Mouse (Mus musculus): ENCODE measurements around the gene Bckdha. TPM values are rescaled to one million over a fixed set of nuclear protein-coding genes. Genes with fewer than 3 reads are reported as not detected.

Gene Bckdha
- polyA plus RNA-seq, 1 experiment, result 39.7 TPM

DNA sequence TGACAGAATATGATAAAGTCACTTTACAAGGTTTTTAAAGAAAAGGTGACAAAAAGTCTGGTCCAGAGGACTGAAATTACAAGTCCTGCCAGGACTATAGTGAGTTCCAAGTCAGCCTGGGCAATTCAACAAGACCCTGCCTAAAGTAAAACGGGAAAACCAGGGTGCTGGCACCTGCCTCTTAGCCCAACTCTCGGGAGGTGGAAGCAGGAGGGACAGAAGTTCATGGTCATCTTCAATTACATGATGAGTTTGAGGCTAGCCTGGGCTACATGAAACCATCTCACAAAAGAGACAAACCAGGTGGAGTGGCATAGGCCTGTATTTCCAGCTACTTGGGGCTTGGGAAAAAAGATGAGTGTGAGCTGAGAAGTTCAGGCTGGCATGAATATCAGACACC lies 12.9 kb upstream of the Bckdha start:
- Histone ChIP-seq H3K36me3 (replicated peaks; ENCODE audit: low read length) (peaks cover 54% of the 10 kb centered on the region), H3K4me1 (peaks cover 36% of the 10 kb centered on the region), H3K4me3 (replicated peaks) (no peak overlapping the region), H3K27me3 (replicated peaks) (peaks cover 6% of the 10 kb centered on the region), H3K9me3 (peaks cover 4% of the 10 kb centered on the region; the same call in 1 of the 2 replicates)
- TF ChIP-seq FLI1 (IDR thresholded peaks at IDR 0.05; ENCODE audit: low read length), result no peak
- TF ChIP-seq GATA1 (IDR thresholded peaks at IDR 0.05; ENCODE audit: borderline replicate concordance, low read length), result no peak

DNA sequence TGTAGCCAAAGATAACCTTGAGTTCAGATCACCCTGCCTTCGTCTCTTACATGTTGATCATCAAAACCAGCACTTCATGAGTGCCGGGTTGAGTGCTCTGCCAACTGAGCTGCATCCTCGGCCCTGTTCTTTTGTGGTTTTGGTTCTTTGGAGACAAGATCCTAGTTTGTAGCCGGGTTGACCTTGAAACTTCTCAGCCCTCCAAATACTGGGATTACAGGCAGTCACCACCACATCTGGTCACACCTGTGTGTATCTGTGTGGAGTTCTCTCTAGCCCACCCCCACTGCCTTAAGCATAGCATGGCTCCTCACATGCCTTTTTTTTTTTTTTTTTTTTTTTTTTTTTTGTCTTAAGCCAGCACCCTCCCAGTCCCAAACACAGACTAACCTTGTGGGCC lies 11.3 kb upstream of the Bckdha start:
- Histone ChIP-seq H3K4me1 (peaks cover 32% of the 10 kb centered on the region), H3K9me3 (peaks cover 4% of the 10 kb centered on the region; the same call in 1 of the 2 replicates), H3K27me3 (replicated peaks) (peaks cover 6% of the 10 kb centered on the region), H3K36me3 (replicated peaks; ENCODE audit: low read length) (peaks cover 70% of the 10 kb centered on the region), H3K4me3 (replicated peaks) (no peak overlapping the region)
- TF ChIP-seq FLI1 (IDR thresholded peaks at IDR 0.05; ENCODE audit: low read length), result no peak
- TF ChIP-seq GATA1 (IDR thresholded peaks at IDR 0.05; ENCODE audit: borderline replicate concordance, low read length), result no peak

DNA sequence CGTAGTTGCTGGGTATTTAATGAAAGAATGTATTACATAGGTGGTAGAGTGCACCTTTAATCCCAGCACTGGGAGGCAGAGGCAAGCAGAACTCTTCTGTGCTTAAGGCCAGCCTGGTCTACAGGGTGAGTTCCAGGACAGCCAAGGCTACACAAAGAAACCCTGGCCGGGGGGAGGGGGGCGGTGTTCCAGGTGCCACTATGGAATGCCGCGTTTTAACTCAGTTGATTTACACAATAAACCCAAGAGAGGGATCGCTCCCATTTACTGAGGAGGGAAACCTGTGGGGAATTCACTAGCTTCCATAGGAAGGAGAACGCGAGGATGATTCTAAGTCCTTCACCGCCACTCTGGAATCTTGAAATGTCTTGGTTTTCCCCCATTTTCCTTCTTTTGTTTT lies 10.8 kb upstream of the Bckdha start:
- Histone ChIP-seq H3K36me3 (replicated peaks; ENCODE audit: low read length) (peaks cover 75% of the 10 kb centered on the region), H3K4me1 (peaks cover 32% of the 10 kb centered on the region), H3K4me3 (replicated peaks) (no peak overlapping the region), H3K9me3 (peaks cover 4% of the 10 kb centered on the region; the same call in 1 of the 2 replicates), H3K27me3 (replicated peaks) (peaks cover 5% of the 10 kb centered on the region)
- TF ChIP-seq GATA1 (IDR thresholded peaks at IDR 0.05; ENCODE audit: borderline replicate concordance, low read length) (no peak), FLI1 (IDR thresholded peaks at IDR 0.05; ENCODE audit: low read length) (no peak)

DNA sequence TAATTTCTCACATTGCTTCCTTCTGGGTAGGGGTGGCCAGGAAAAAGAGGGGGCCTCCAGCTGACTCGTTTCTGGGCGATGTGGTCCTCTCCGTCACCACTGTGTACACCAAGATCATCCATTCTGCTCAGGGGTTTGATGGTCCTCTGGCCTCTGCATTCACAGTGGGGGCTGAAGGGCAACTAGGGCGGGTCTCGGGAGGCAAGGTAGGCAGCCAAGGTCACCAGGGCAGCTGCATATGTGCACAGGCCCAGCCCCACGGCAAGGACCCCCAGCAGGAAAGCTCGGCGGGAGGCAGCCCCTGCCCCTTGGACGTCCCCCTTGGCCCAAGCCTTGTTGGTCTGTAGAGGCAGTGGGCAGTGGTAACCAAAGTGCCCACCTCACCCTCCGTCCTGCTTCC lies 10.4 kb upstream of the Bckdha start:
- TF ChIP-seq GATA1 (IDR thresholded peaks at IDR 0.05; ENCODE audit: borderline replicate concordance, low read length) (no peak), FLI1 (IDR thresholded peaks at IDR 0.05; ENCODE audit: low read length) (no peak)
- H3K9me3 ChIP-seq, result peaks cover 4% of the 10 kb centered on the region; the same call in 1 of the 2 replicates
- peaks cover under 1% of the 10 kb centered on the region for H3K27me3 ChIP-seq (replicated peaks)
- no peak overlapping the region for H3K4me3 ChIP-seq (replicated peaks)
- peaks cover 32% of the 10 kb centered on the region for H3K4me1 ChIP-seq
- peaks cover 80% of the 10 kb centered on the region for H3K36me3 ChIP-seq (replicated peaks; ENCODE audit: low read length)

DNA sequence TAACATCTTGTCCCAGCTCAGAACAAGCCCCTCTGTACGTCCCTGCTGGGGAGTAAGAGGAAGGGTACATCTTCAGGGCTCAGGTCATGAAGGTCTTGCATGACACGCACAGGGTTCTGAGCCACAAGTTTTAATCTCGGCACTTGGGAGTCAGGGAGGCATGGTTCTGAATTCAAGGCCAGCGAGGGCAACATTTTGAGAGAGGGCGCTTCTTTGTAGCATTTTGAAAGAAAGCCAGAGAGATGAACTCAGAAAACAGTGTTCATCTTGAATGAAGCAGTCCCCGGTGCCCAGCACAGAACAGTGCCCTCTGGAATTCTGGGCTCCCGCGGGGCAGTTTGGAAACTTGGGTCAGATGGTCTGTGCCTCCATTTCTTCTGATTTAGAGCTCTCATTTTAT lies 7.6 kb upstream of the Bckdha start:
- TF ChIP-seq FLI1 (IDR thresholded peaks at IDR 0.05; ENCODE audit: low read length) (no peak), GATA1 (IDR thresholded peaks at IDR 0.05; ENCODE audit: borderline replicate concordance, low read length) (no peak)
- H3K36me3 ChIP-seq (replicated peaks; ENCODE audit: low read length), result peaks cover 97% of the 10 kb centered on the region

DNA sequence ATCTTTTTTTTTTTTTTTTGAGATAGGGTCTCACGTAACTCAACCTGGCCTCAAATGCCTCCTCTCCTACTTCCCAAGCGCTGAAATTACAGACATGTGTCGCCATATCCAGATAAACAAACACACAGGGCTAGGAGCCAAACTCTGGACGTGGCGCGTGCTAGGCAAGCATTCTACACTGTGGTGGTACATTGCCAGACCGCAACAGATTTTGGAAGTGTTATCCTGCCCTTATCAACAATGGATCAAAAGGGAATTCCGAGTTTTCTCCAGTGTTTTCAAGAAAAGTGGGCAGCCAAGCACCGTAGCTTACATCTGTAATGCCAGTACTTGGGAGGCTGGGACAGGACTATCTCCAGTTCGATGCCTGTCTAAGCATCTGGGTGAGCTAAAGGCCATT lies 996 bp downstream of the Bckdha start:
- no peaks in the 10 kb centered on the region for H3K9me3 ChIP-seq
- TF ChIP-seq FLI1 (IDR thresholded peaks at IDR 0.05; ENCODE audit: low read length) (no peak), GATA1 (IDR thresholded peaks at IDR 0.05; ENCODE audit: borderline replicate concordance, low read length) (no peak)
- peak overlapping the region; percentile 95 for H3K4me3 ChIP-seq (replicated peaks)
- no peaks in the 10 kb centered on the region for H3K27me3 ChIP-seq (replicated peaks)
- peaks cover 24% of the 10 kb centered on the region for H3K36me3 ChIP-seq (replicated peaks; ENCODE audit: low read length)
- peaks cover 65% of the 10 kb centered on the region for H3K4me1 ChIP-seq

More for the DNA sequence above, 7.6 kb upstream of the Bckdha start:
- no peak overlapping the region for H3K4me3 ChIP-seq (replicated peaks)
- no peaks in the 10 kb centered on the region for H3K27me3 ChIP-seq (replicated peaks)
- peaks cover 50% of the 10 kb centered on the region for H3K4me1 ChIP-seq
- no peaks in the 10 kb centered on the region for H3K9me3 ChIP-seq

DNA sequence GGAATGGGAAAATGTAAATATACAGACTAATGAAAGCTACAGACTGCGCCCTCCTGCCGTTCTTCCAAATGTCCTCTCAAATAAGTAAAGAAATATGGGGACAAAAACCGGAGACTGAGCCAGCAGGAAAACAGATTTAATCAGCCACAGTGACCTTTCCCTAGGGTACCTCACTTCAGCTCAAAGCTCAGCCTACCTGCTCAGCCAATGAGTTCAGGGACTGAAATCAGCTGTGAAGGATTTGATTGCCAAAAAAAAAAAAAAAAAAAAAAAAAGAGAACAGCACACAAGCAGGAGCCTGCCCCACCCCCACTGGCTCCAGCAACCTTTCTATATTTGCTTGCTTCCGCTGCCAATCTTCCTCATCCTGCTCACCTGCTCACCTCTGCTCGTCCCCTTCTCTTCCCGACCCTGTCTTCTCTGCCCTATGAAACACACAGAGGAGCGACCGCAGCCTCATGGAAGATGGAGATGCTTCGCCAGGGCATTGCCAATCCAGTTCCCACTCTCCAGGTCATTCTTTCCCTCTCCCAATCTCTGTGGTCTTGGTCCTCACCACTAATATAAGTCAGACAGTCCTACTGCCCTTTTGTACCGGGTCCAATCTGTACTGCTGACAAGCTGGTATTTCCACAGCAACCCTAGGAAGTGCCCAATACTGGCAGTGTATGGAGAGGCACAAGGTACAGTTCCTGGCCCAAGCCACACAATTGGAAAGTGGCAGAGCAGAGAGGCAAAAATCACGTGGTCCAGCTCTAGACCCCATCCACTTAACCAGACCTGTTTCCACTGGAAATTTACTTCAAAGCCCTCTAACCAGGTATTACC lies 3.0 kb downstream of the Bckdha start:
- H3K9me3 ChIP-seq, result no peaks in the 10 kb centered on the region
- peaks cover 4% of the 10 kb centered on the region for H3K36me3 ChIP-seq (replicated peaks; ENCODE audit: low read length)
- no peak for TF ChIP-seq FLI1 (IDR thresholded peaks at IDR 0.05; ENCODE audit: low read length)
- no peak for TF ChIP-seq GATA1 (IDR thresholded peaks at IDR 0.05; ENCODE audit: borderline replicate concordance, low read length)
- no peaks in the 10 kb centered on the region for H3K27me3 ChIP-seq (replicated peaks)
- H3K4me3 ChIP-seq (replicated peaks), result no peak overlapping the region
- peaks cover 64% of the 10 kb centered on the region for H3K4me1 ChIP-seq

DNA sequence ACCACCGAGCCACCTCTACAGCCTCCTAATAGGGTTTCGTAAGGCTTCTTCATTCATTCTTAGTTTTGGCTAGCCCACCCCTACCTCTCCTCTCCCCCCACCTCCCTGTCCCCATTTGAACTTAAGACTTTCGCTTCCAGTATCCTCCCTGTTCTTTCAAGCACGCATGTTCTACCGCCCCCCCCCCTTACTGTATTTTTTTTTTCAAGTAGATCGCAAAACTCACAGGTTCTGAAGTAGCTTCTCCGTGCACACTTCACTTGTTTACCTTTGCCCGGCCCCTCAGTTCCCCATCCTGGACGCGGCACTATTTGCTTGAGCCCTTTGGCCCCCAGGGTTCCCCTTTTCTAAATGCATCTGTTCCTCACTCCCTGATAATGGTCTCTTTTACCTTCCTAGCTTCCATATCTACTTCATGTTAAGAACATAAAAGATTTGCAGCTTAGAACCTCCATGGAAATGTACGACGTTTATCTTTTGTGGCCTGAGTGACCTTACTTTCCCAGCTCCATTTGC lies 6.5 kb downstream of the Bckdha start:
- Histone ChIP-seq H3K9me3 (no peaks in the 10 kb centered on the region), H3K36me3 (replicated peaks; ENCODE audit: low read length) (peaks cover 4% of the 10 kb centered on the region), H3K27me3 (replicated peaks) (no peaks in the 10 kb centered on the region), H3K4me3 (replicated peaks) (no peak overlapping the region), H3K4me1 (peaks cover 71% of the 10 kb centered on the region)
- TF ChIP-seq FLI1 (IDR thresholded peaks at IDR 0.05; ENCODE audit: low read length) (no peak), GATA1 (IDR thresholded peaks at IDR 0.05; ENCODE audit: borderline replicate concordance, low read length) (no peak)

DNA sequence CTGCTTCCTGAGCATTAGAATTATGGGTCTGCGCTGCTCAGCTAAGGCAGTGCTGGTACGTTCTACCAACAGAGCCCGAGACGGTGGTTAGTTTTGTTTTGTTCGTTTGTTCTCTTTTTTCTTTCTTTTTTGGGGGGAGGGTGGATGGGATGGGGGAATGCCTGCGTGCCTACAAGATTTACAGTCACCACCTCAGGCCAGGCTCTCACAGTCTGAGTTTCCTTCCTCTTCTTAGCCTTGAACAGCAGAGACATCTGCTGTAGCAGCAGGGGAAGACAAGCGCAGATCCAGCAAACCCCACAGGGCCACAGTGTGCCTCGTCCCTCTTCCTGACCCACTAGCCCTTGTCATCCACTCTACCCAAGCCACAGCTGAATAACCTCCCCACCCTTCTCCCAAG lies 7.5 kb downstream of the Bckdha start:
- Histone ChIP-seq H3K9me3 (no peaks in the 10 kb centered on the region), H3K27me3 (replicated peaks) (peaks cover 4% of the 10 kb centered on the region), H3K36me3 (replicated peaks; ENCODE audit: low read length) (peaks cover 8% of the 10 kb centered on the region), H3K4me3 (replicated peaks) (peak overlapping the region; percentile 81), H3K4me1 (peaks cover 71% of the 10 kb centered on the region)
- TF ChIP-seq FLI1 (IDR thresholded peaks at IDR 0.05; ENCODE audit: low read length), result no peak
- TF ChIP-seq GATA1 (IDR thresholded peaks at IDR 0.05; ENCODE audit: borderline replicate concordance, low read length), result no peak

DNA sequence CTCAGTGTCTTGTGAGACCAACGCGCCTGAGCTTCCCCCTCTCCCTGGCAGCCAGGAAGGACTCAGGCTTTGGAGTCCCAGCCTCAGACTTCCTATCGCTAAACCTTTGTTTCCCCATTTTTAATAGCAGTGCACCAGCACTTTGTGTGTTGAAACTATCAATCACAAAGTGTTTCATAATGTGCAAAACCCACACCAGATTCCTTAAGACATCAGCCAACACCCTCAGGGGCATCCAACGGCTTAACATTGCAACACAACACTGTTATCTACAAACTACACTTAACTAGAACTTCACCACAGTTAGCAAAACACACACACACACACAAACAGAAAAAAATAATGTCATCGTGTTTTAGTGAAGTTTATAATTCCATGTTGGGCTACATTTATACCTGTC lies 8.9 kb downstream of the Bckdha start:
- peaks cover 11% of the 10 kb centered on the region for H3K27me3 ChIP-seq (replicated peaks)
- H3K4me3 ChIP-seq (replicated peaks), result no peak overlapping the region
- TF ChIP-seq GATA1 (IDR thresholded peaks at IDR 0.05; ENCODE audit: borderline replicate concordance, low read length) (no peak), FLI1 (IDR thresholded peaks at IDR 0.05; ENCODE audit: low read length) (no peak)
- H3K9me3 ChIP-seq, result no peaks in the 10 kb centered on the region
- H3K4me1 ChIP-seq, result peaks cover 77% of the 10 kb centered on the region
- peaks cover 15% of the 10 kb centered on the region for H3K36me3 ChIP-seq (replicated peaks; ENCODE audit: low read length)

Measured in megakaryocyte, embryonic 14.5 days (primary cell).